Mouse (Mus musculus) kidney, embryonic 15.5 days (tissue): Measurements from ENCODE around the gene Gm10840. TPM values are rescaled to one million over a fixed set of nuclear protein-coding genes. Genes with fewer than 3 reads are reported as not detected.
"Not testable (repeated sequence)": the region's sequence is repeated elsewhere in the genome, so short reads cannot be mapped to it uniquely, and the experiment has no call there.

Source experiments
- ATAC-seq: fragments of 200-750 bp; cut with Nextera tagmentation; replicated peaks from 2 replicates; pipeline ENCODE4 v1.8.0; 2017; ENCODE audit warnings: moderate TSS enrichment; ENCODE audit not compliant: low FRiP score
- H3K27ac ChIP-seq: fragments of 300-500 bp; sonication (generic); 2 replicates; pipeline ENCODE4 v1.5.1; 2015; ENCODE audit warnings: mild to moderate bottlenecking, inconsistent platforms
- H3K27me3 ChIP-seq: fragments of 300-500 bp; sonication (generic); 2 replicates; pipeline ENCODE4 v1.6.1; 2015; ENCODE audit warnings: inconsistent platforms
- H3K36me3 ChIP-seq: fragments of 300-500 bp; sonication (generic); 2 replicates; pipeline ENCODE4 v1.6.1; 2015; ENCODE audit warnings: inconsistent platforms
- H3K4me1 ChIP-seq: fragments of 300-500 bp; sonication (generic); 2 replicates; pipeline ENCODE4 v1.6.1; 2015; ENCODE audit warnings: inconsistent platforms
- H3K4me2 ChIP-seq: fragments of 300-500 bp; sonication (generic); 2 replicates; pipeline ENCODE4 v1.6.1; 2015; ENCODE audit warnings: moderate library complexity, mild to moderate bottlenecking, inconsistent platforms
- H3K4me3 ChIP-seq: fragments of 300-500 bp; sonication (generic); replicated peaks from 2 replicates; pipeline ENCODE4 v1.5.1; 2015; ENCODE audit warnings: mild to moderate bottlenecking, inconsistent platforms
- H3K9ac ChIP-seq: fragments of 300-500 bp; sonication (generic); 2 replicates; pipeline ENCODE4 v1.6.1; 2015; ENCODE audit warnings: mild to moderate bottlenecking, inconsistent platforms
- H3K9me3 ChIP-seq: fragments of 300-500 bp; sonication (generic); replicated peaks from 2 replicates; pipeline ENCODE4 v1.6.1; 2016; ENCODE audit warnings: inconsistent platforms
- WGBS: fragments of 180-500 bp; shearing (Covaris S2); methylation state at CpG from one replicate; pipeline ENCODE4 v1.1.7; 2015; ENCODE audit warnings: mixed read lengths; 5-methylcytosine and 5-hydroxymethylcytosine counted together
- polyA plus RNA-seq: library from polyadenylated mRNA; unstranded; fragments of >200 nt; fragmentation: Nextera tagmentation; extraction: Ambion mirVana; gene quantifications from 2 replicates; pipeline ENCODE4 v1.2.1, GENCODE M21; 2015

Gene Gm10840
- polyA plus RNA-seq, 1 experiment from 2014 or later = not detected

DNA sequence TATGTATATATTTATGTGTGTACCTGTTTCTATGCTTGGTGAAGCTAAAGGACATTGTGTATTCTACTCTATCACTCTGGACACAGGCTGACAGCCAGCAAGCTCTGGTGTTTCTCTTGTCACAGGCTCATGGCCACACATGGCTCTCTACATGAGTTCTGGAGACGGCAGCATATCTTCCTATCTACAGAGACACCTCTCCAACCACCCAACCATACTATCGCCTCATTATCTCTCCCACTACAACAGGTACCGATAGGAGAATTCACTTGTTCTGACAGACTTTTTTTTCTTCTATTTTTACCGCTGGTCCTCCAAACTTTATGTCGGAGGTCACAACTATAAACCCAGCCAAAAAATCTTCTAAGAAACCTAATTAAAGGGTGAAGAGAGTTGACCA is 31.6 kb downstream of the Gm10840 start:
- Histone ChIP-seq H3K27me3 (no peaks in the 10 kb centered on the region), H3K4me1 (peaks cover 14% of the 10 kb centered on the region), H3K27ac (0 out of 2 replicates have a peak overlapping the region, but pooled peaks have one; percentile 91), H3K9ac (peak overlapping the region; percentile 57; the same call in 1 of the 2 replicates), H3K9me3 (no peaks in the 10 kb centered on the region), H3K36me3 (peaks cover 10% of the 10 kb centered on the region), H3K4me2 (peak overlapping the region; percentile 75), H3K4me3 (peak overlapping the region; percentile 57)
- no peak for ATAC-seq
- WGBS = 70% methylated on average over 5 of the region's 5 CpGs

DNA sequence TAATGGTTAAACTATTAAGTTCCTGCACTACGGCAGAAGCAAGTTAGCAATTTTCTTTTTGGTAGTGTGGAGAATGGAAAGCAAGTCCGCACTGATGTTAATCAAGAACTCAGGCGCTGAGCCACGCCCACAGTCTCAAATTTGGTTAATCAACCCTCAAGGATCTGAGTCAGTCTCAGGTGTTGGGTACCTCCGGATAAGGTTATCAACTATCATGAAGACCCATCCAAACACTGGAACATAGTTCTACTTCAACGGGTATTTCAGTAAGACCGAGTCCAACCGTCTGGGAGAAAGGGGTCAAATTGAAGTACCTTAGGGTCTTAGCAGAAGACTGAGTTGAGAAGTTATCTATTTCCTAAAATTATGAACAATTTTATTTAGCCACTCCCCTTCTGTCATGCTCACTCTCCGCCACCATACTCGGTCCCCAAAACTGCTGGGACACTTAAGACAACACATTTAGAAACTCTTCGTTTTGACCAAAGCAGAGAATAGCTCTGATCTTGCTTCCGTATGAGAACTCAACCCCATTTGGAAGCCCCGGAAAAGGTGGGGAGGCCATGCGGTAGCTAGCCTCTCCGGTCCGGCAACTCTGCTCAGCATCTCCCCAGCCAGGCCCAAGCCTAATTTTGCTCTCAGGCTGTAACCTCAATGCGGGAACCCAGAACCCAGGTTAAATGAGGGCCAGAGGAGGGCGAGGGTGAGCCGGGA is 32.2 kb downstream of the Gm10840 start:
- Histone ChIP-seq H3K9ac (peak overlapping the region; percentile 57), H3K36me3 (peaks cover 16% of the 10 kb centered on the region), H3K27me3 (no peaks in the 10 kb centered on the region), H3K27ac (peak overlapping the region; percentile 91), H3K9me3 (no peaks in the 10 kb centered on the region), H3K4me2 (peak overlapping the region; percentile 75), H3K4me1 (peaks cover 14% of the 10 kb centered on the region), H3K4me3 (peak overlapping the region; percentile 57)
- 9% methylated on average over 19 of the region's 19 CpGs for WGBS
- ATAC-seq = peak; percentile 71

DNA sequence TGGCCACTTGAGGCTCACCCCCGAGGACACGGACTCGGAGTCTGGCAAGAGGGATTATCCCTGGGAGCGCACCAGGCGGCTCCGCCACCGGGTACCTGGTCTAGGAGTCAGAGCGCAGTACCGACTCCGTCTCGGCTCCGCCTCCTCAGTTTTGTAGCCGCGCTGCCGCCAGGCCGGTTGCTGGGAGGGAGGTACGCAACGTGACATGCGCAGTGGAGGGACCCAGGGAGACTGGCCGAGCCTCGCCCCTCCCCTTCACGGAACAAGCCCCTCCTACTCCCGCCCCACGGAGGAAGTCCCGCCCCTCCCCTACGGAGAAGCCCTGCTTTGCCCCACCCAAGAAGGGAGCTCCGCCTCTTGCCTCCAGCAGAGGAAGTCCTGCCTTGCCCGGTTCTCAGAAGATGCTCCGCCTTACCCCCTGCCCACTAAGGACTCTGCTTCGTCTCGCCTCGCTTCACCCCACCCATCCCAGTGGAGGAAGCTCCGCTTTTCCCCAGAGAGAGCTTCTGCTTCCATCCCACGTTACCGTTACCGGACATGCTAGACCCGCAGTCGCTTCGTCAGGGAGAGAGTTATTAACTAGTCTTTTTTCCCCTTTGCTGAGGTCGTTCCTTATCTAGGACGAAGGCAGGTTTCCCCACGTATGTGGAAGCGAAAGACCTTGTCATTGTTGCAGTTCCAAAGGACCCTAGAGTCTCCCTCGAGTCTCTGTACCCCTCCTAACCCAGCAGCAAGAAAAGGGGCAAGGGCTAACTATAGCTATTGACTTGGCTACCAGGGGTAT is 32.9 kb downstream of the Gm10840 start:
- Histone ChIP-seq H3K27ac (peak overlapping the region; percentile 91), H3K9ac (peak overlapping the region; percentile 57), H3K4me2 (peak overlapping the region; percentile 75), H3K9me3 (no peaks in the 10 kb centered on the region), H3K27me3 (no peaks in the 10 kb centered on the region), H3K4me3 (peak overlapping the region; percentile 57), H3K36me3 (peaks cover 24% of the 10 kb centered on the region), H3K4me1 (peaks cover 14% of the 10 kb centered on the region)
- WGBS = under 1% methylated on average over 42 of the region's 44 CpGs
- ATAC-seq = peak; percentile 97

DNA sequence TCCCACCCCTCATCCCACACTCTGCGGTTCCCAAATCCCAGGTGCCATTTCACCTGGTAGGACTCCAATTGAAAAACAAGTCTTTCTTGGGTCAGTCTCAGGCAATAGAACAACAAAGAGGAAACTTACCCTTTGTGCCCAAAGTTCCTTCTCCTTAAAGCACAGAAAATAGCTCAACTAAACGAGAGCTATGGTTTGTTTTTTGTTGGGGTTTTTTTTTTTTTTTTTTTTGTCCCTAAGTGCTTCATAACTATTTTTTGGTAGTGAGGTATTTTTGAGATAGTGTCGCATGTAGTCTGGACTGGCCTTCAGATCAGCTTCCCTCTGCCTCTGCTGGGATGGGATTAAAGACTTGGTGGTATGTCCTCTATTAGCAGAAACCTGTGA is 33.5 kb downstream of the Gm10840 start:
- no peak for ATAC-seq
- 27% methylated on average over 3 of the region's 3 CpGs for whole genome bisulfite sequencing
- H3K9me3 ChIP-seq = no peaks in the 10 kb centered on the region

DNA sequence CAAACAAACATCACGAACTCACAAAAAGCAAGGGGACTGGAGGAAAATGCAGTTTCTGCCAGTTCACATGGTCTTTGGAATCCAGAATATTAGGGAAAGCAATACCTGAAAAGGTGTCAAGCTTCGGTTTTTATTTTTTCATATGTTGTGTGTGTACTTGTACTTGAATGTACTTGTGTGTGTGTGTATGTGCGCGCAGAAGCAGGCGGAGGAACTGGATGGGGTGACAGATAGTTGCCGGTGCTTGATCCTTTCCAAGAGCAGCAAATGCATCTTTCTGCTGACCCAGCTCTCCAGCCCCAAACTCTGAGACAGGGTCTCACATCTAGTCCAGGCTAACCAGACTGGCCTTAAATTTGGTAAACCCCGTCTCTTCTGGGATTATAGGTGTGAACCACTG is 34.2 kb downstream of the Gm10840 start:
- Histone ChIP-seq H3K4me3 (no peak overlapping the region), H3K4me2 (no peak overlapping the region), H3K27ac (no peak overlapping the region), H3K4me1 (peaks cover 14% of the 10 kb centered on the region), H3K9ac (no peak overlapping the region), H3K27me3 (no peaks in the 10 kb centered on the region), H3K9me3 (no peaks in the 10 kb centered on the region), H3K36me3 (peaks cover 34% of the 10 kb centered on the region)
- WGBS = 89% methylated on average over 7 of the region's 7 CpGs
- no peak for ATAC-seq

More for the DNA sequence above, 33.5 kb downstream of the Gm10840 start:
- Histone ChIP-seq H3K4me2 (peak overlapping the region; percentile 75), H3K27ac (peak overlapping the region; percentile 84), H3K9ac (peak overlapping the region; percentile 54), H3K27me3 (no peaks in the 10 kb centered on the region), H3K4me3 (peak overlapping the region; percentile 57), H3K36me3 (peaks cover 29% of the 10 kb centered on the region), H3K4me1 (peaks cover 14% of the 10 kb centered on the region)

DNA sequence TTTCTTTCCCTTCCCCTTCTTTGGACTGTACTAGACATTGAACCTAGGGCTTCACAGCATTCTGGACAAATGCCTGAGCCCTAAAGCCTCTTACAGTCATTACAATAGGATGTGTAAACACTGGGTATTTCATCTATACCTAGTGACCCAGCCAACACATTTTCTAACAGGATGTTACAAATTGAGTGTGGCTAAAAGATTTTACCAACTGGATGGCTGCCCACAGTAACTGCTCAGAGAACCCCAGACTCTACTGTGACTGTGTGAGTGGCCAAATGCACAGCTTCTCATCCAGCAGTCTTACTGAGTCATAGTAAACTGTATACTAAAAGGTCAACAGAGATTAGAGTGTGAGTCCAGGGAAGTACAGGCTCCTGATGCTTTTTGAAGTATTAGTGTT is 34.7 kb downstream of the Gm10840 start:
- no peak overlapping the region for H3K27ac ChIP-seq
- no peak overlapping the region for H3K4me3 ChIP-seq
- no peak for ATAC-seq

DNA sequence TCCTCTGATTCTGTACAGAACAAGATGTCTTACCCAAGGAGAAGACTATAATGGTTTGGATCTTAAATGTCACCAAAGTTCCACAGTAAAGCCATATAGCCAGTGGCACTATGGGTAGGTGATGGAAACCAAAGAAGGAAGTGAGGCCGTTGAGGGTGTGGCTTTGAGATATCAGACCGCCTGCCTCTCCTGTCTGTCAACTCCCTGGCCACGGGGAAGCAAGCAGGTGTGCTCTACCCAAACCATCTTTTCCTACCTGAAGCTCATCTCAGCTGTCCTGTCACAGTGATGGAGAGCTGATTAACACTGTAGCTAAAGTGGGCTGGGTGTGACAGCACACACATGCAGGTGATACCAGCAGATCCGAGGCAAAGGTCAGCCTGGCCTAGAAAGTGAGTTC is 37.6 kb downstream of the Gm10840 start:
- no peaks in the 10 kb centered on the region for H3K9me3 ChIP-seq
- no peak overlapping the region for H3K9ac ChIP-seq
- H3K36me3 ChIP-seq = peaks cover 66% of the 10 kb centered on the region
- no peaks in the 10 kb centered on the region for H3K27me3 ChIP-seq
- no peak overlapping the region for H3K4me2 ChIP-seq
- ATAC-seq = no peak
- H3K4me1 ChIP-seq = peaks cover 4% of the 10 kb centered on the region; the same call in 1 of the 2 replicates
- H3K4me3 ChIP-seq = no peak overlapping the region
- no peak overlapping the region for H3K27ac ChIP-seq
- 88% methylated on average over 4 of the region's 4 CpGs for WGBS

More for the DNA sequence above, 34.7 kb downstream of the Gm10840 start:
- H3K36me3 ChIP-seq = peaks cover 39% of the 10 kb centered on the region
- peaks cover 14% of the 10 kb centered on the region for H3K4me1 ChIP-seq
- no peaks in the 10 kb centered on the region for H3K9me3 ChIP-seq
- H3K9ac ChIP-seq = no peak overlapping the region
- no peaks in the 10 kb centered on the region for H3K27me3 ChIP-seq
- H3K4me2 ChIP-seq = no peak overlapping the region

DNA sequence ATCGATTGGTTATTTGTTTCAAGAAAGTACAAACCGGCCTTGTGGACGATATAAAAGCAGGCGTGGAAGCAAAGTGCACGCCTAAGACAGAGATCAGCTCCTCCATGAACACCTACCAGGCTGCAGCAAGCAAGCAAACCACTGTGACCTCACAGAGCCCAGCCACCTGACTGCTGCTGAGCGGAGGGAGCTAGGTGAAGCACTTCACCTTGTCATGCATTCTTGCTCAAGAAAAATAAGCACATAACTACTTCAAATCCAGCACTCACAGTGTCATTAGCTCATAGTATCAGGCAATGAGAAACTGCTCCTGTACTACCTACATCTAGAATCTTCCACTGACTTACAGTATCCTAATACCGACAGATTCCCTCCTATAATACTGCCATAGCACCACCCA is 39.3 kb downstream of the Gm10840 start:
- 92% methylated on average over 7 of the region's 7 CpGs for WGBS
- not testable (repeated sequence) for ATAC-seq, H3K4me1 ChIP-seq, H3K4me3 ChIP-seq, H3K27me3 ChIP-seq, H3K9ac ChIP-seq, H3K4me2 ChIP-seq, H3K27ac ChIP-seq, H3K9me3 ChIP-seq
- H3K36me3 ChIP-seq = peaks cover 82% of the 10 kb centered on the region

DNA sequence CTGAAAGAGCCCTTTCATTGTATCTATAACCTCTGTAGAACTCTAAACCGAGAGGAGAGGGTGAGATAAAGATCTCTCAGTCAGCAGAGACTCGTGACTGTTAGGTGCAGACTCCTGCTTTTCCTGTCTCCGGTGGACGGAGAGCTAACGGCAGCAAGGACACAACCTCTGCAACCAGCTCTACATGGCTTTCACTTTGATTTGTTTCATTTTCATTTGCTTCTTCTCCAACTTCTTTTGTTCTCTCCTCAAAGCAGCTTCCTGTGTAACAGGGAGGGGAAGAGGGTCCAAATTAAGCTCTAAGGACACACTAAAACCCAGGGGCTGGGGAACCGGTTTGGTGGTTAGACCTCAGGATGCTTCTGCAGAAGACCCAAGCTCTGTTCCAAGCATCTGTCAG is 40.1 kb downstream of the Gm10840 start:
- Histone ChIP-seq H3K4me1 (no peaks in the 10 kb centered on the region), H3K27ac (no peak overlapping the region), H3K36me3 (peaks cover 89% of the 10 kb centered on the region), H3K4me2 (no peak overlapping the region), H3K27me3 (no peaks in the 10 kb centered on the region), H3K9me3 (no peaks in the 10 kb centered on the region), H3K4me3 (no peak overlapping the region), H3K9ac (no peak overlapping the region)
- ATAC-seq = no peak
- 72% methylated on average over 6 of the region's 6 CpGs for WGBS

DNA sequence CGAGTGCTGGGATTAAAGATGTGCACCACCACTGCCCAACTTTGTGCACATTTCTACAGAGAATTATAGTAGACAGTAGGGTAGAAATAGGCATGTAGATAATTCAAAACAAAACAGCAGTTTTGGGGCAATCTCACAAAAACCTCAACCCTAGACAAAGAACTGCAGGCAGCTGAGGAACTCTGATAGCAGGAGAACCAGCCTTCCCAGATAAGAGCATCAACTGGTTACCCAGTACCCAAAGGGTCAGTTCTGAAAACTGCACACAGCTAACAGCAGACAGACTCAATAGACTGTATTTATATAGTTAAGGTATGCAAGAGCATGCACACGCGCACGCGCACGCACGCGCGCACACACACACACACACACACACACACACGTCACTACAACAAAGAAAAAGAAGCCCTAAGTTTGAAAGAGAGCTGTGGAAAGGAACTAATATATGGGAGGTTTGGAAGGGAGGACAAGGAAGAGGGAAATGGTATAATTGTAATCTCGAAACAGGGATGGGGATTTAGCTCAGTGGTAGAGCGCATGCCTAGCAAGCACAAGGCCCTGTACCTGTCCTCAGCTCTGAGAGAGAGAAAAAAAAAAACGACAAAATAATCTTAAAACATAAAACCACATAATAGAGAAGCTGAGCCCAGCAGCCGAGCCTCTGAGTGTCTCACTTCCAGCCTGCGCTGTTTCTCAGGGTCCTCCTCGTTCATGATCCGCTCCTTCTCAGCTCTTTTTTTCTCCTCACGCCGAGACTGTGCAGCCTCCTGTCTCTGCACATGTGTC is 40.9 kb downstream of the Gm10840 start:
- Histone ChIP-seq H3K4me3 (no peak overlapping the region), H3K27me3 (no peaks in the 10 kb centered on the region), H3K9ac (no peak overlapping the region), H3K27ac (no peak overlapping the region), H3K36me3 (peaks cover 94% of the 10 kb centered on the region), H3K4me1 (no peaks in the 10 kb centered on the region), H3K9me3 (no peaks in the 10 kb centered on the region), H3K4me2 (no peak overlapping the region)
- 90% methylated on average over 19 of the region's 19 CpGs for WGBS
- no peak for ATAC-seq

DNA sequence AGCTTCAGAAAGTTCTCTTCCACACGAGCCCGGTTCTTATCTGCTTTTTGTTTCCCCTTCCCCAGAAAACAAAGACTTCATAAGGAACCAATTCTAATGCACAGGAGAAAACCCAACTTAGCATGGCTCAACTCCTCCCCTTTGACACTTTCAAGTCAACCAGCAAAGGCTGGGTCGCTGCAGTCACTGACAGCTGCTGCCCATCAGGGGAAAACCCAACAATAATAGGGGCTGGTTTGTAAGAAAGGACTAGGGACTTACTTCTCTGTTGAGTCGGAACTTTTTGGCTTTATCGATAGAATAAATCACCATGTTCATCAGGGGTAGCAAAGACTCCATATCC is 41.4 kb downstream of the Gm10840 start, which contains the start of gene Strada:
Gene Strada (minus strand): TSS at position 46 of the 343 bp plus-strand sequence.
- no peaks in the 10 kb centered on the region for H3K4me1 ChIP-seq
- no peak for ATAC-seq
- H3K4me3 ChIP-seq = no peak within 1 kb of the TSS
- no peaks in the 10 kb centered on the region for H3K27me3 ChIP-seq
- no peak within 1 kb of the TSS for H3K9ac ChIP-seq
- WGBS = 87% methylated on average over 5 of the region's 5 CpGs
- peaks cover 94% of the 10 kb centered on the region for H3K36me3 ChIP-seq
- H3K27ac ChIP-seq = no peak within 1 kb of the TSS
- no peaks in the 10 kb centered on the region for H3K9me3 ChIP-seq
- H3K4me2 ChIP-seq = no peak within 1 kb of the TSS
